Mouse (Mus musculus): ENCODE measurements around the gene Btbd9. TPM values are rescaled to one million over a fixed set of nuclear protein-coding genes. Genes with fewer than 3 reads are reported as not detected.

Btbd9 gene
- polyA plus RNA-seq, 1 experiment from 2014 or later, result 59.7 TPM

DNA sequence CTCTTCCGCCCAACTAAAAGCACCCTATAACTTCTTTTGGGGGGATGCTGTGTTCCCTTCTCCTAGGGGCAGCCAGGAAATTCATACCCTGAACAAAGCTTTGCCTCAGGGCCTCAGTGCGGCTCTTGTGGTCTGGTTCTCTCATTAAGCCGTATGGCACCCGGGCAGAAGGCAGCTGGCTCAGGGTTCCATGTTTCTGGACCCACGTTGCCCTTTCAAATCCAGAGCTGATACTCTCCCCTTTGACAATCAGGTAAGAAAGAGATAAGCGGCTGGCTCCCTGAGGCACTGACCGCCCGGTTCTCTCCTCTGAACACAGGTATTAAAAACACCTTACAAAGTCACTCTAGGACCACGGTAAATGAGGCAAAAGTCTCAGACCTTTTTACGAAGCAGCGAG, 29.9 kb upstream of the Btbd9 start:
- Histone ChIP-seq H3K9ac (ENCODE audit: low read length) (no peak overlapping the region), H3K9me3 (ENCODE audit: control insufficient read depth, low read length) (no peaks in the 10 kb centered on the region), H3K4me2 (no peak overlapping the region), H3K4me3 (ENCODE audit: low read depth, low read length) (no peak overlapping the region), H3K27me3 (ENCODE audit: control insufficient read depth, insufficient read depth, low read length) (no peaks in the 10 kb centered on the region), H3K27ac (ENCODE audit: low read depth, low read length) (no peak overlapping the region), H3K36me3 (ENCODE audit: control insufficient read depth, insufficient read depth, low read length) (peaks cover 6% of the 10 kb centered on the region; the same call in 1 of the 2 replicates), H3K4me1 (ENCODE audit: control insufficient read depth, insufficient read depth, low read length) (peaks cover 14% of the 10 kb centered on the region; the same call in 1 of the 2 replicates)
- DNase-seq (ENCODE audit: low spot score, missing footprints) (peak; percentile 69), ATAC-seq (ENCODE audit: low FRiP score) (no peak)
- 92% methylated on average over 11 of the region's 11 CpGs for WGBS

DNA sequence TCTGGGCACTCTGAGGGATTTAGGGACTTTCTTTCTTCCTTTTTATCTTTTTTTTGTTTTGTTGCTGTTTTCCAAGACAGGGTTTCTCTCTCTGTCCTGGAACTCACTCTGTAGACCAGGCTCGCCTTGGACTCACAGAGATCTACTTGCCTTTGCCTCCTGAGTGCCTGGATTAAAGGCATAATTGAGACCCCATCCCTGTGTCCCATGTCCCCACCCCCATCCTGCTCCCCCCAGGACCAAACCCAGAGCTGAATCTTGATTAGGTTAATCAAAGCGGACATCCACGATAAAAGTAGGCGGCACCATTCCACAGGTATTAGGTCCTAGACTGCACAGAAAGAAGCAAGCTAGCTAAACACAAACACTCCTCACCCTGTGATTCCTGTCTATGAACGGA, 28.7 kb upstream of the Btbd9 start:
- Histone ChIP-seq H3K27me3 (ENCODE audit: control insufficient read depth, insufficient read depth, low read length) (no peaks in the 10 kb centered on the region), H3K4me2 (no peak overlapping the region), H3K4me3 (ENCODE audit: low read depth, low read length) (no peak overlapping the region), H3K4me1 (ENCODE audit: control insufficient read depth, insufficient read depth, low read length) (peaks cover 12% of the 10 kb centered on the region; the same call in 1 of the 2 replicates), H3K9ac (ENCODE audit: low read length) (no peak overlapping the region), H3K9me3 (ENCODE audit: control insufficient read depth, low read length) (no peaks in the 10 kb centered on the region), H3K27ac (ENCODE audit: low read depth, low read length) (no peak overlapping the region), H3K36me3 (ENCODE audit: control insufficient read depth, insufficient read depth, low read length) (peaks cover 6% of the 10 kb centered on the region; the same call in 1 of the 2 replicates)
- WGBS, result 86% methylated on average over 5 of the region's 5 CpGs
- ATAC-seq (ENCODE audit: low FRiP score) (no peak), DNase-seq (ENCODE audit: low spot score, missing footprints) (peak; percentile 47)

- H3K4me2 ChIP-seq, result no peak overlapping the region
- no peaks in the 10 kb centered on the region for H3K9me3 ChIP-seq (ENCODE audit: control insufficient read depth, low read length)
- DNase-seq (ENCODE audit: low spot score, missing footprints) (peak; percentile 28), ATAC-seq (ENCODE audit: low FRiP score) (no peak)
- peaks cover 8% of the 10 kb centered on the region; the same call in 1 of the 2 replicates for H3K36me3 ChIP-seq (ENCODE audit: control insufficient read depth, insufficient read depth, low read length)
- peaks cover 9% of the 10 kb centered on the region; the same call in 1 of the 2 replicates for H3K4me1 ChIP-seq (ENCODE audit: control insufficient read depth, insufficient read depth, low read length)
- H3K27me3 ChIP-seq (ENCODE audit: control insufficient read depth, insufficient read depth, low read length), result no peaks in the 10 kb centered on the region
- WGBS, result 86% methylated on average over 6 of the region's 6 CpGs
- H3K4me3 ChIP-seq (ENCODE audit: low read depth, low read length), result no peak overlapping the region
- H3K9ac ChIP-seq (ENCODE audit: low read length), result no peak overlapping the region
- H3K27ac ChIP-seq (ENCODE audit: low read depth, low read length), result no peak overlapping the region
Observed at GRCm38 (mm10) chr17:30604296-30604695, 28.0 kb upstream of the Btbd9 start.

GRCm38 (mm10) chr17:30602175-30602574, 25.9 kb upstream of the Btbd9 start:
- DNase-seq (ENCODE audit: low spot score, missing footprints), result no peak
- Histone ChIP-seq H3K9ac (ENCODE audit: low read length) (no peak overlapping the region), H3K9me3 (ENCODE audit: control insufficient read depth, low read length) (no peaks in the 10 kb centered on the region; the same call in 1 of the 2 replicates), H3K27ac (ENCODE audit: low read depth, low read length) (no peak overlapping the region), H3K4me1 (ENCODE audit: control insufficient read depth, insufficient read depth, low read length) (0 out of 2 replicates have a peak, but pooled peaks cover under 1% of the 10 kb centered on the region), H3K27me3 (ENCODE audit: control insufficient read depth, insufficient read depth, low read length) (no peaks in the 10 kb centered on the region), H3K36me3 (ENCODE audit: control insufficient read depth, insufficient read depth, low read length) (peaks cover 18% of the 10 kb centered on the region), H3K4me2 (no peak overlapping the region), H3K4me3 (ENCODE audit: low read depth, low read length) (no peak overlapping the region)
- no peak for ATAC-seq (ENCODE audit: low FRiP score)
- 97% methylated on average over 14 of the region's 14 CpGs for WGBS

DNA sequence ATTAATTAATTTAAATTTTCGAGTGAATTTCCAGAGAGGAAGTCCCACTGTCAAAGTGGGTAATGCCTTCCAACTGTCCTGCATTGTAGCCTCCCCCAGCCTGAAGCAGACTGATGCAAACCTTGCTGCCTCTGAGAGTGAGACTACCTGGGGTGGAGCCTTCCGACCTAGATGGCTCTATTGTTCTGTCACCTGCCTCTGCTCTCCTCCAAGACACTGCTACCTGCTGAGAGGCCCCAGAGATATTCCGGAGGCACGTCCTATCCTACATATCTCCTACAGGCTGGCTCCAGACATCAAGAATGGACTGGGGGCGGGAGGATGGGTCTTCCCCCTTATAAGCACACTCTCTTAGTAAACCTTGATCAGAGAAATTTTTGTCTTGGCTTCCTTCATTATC, 22.0 kb upstream of the Btbd9 start:
- Histone ChIP-seq H3K27ac (ENCODE audit: low read depth, low read length) (no peak overlapping the region), H3K9me3 (ENCODE audit: control insufficient read depth, low read length) (no peaks in the 10 kb centered on the region; the same call in 1 of the 2 replicates), H3K4me1 (ENCODE audit: control insufficient read depth, insufficient read depth, low read length) (no peaks in the 10 kb centered on the region), H3K4me2 (no peak overlapping the region), H3K27me3 (ENCODE audit: control insufficient read depth, insufficient read depth, low read length) (no peaks in the 10 kb centered on the region), H3K4me3 (ENCODE audit: low read depth, low read length) (no peak overlapping the region), H3K9ac (ENCODE audit: low read length) (no peak overlapping the region), H3K36me3 (ENCODE audit: control insufficient read depth, insufficient read depth, low read length) (peaks cover 25% of the 10 kb centered on the region)
- DNase-seq (ENCODE audit: low spot score, missing footprints), result peak; percentile 14
- WGBS, result 77% methylated on average over 5 of the region's 5 CpGs
- no peak for ATAC-seq (ENCODE audit: low FRiP score)

DNA sequence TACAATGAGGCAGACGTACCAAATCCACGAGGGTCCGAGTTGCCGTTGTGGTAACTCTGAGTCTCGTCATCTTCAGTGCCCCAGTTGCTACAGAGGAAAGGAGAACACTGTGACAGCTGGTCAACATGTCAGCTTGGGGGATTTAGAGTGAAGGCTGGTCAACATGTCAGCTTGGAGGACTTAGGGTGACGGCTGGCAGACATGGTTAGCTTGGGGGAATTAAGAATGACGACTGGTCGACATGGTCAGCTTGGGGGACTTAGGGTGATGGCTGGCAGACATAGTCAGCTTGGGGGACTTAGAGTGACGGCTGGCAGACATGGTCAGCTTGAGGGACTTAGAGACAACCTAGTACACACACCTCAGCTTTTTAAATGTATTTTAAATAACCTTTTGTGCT, 21.5 kb upstream of the Btbd9 start:
- Histone ChIP-seq H3K4me2 (no peak overlapping the region), H3K27ac (ENCODE audit: low read depth, low read length) (no peak overlapping the region), H3K36me3 (ENCODE audit: control insufficient read depth, insufficient read depth, low read length) (peaks cover 22% of the 10 kb centered on the region), H3K9me3 (ENCODE audit: control insufficient read depth, low read length) (no peaks in the 10 kb centered on the region; the same call in 1 of the 2 replicates), H3K9ac (ENCODE audit: low read length) (no peak overlapping the region), H3K27me3 (ENCODE audit: control insufficient read depth, insufficient read depth, low read length) (no peaks in the 10 kb centered on the region), H3K4me1 (ENCODE audit: control insufficient read depth, insufficient read depth, low read length) (no peaks in the 10 kb centered on the region), H3K4me3 (ENCODE audit: low read depth, low read length) (no peak overlapping the region)
- 93% methylated on average over 9 of the region's 9 CpGs for WGBS
- no peak for ATAC-seq (ENCODE audit: low FRiP score)
- DNase-seq (ENCODE audit: low spot score, missing footprints), result peak; percentile 17

DNA sequence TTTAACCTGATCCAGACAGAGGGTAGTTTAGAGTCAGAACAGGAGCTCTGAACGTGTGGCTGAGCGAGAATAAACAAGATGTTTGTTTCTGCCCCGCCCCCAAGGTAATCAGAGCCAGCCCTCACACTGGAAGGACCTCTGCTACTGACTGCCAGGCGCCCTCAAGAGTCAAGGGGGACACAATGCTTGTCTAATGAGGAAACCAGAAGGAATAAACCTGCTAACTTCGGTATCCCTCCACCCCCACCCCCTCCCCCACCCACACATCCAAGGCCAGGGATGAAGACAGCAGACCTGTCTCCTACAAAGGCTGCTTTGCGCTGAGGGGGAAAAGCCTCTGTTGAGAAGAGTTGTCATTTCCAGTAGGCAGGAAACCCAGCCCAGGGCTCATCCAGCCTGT, 18.6 kb upstream of the Btbd9 start:
- no peaks in the 10 kb centered on the region; the same call in 1 of the 2 replicates for H3K9me3 ChIP-seq (ENCODE audit: control insufficient read depth, low read length)
- H3K36me3 ChIP-seq (ENCODE audit: control insufficient read depth, insufficient read depth, low read length), result peaks cover 20% of the 10 kb centered on the region
- peak; percentile 33 for DNase-seq (ENCODE audit: low spot score, missing footprints)

GRCm38 (mm10) chr17:30594407-30594806, 18.1 kb upstream of the Btbd9 start:
- WGBS, result 58% methylated on average over 5 of the region's 5 CpGs

More for the DNA sequence above, 18.6 kb upstream of the Btbd9 start:
- H3K4me3 ChIP-seq (ENCODE audit: low read depth, low read length), result no peak overlapping the region
- 64% methylated on average over 6 of the region's 6 CpGs for WGBS
- H3K9ac ChIP-seq (ENCODE audit: low read length), result no peak overlapping the region
- H3K27ac ChIP-seq (ENCODE audit: low read depth, low read length), result peak overlapping the region; percentile 44
- no peaks in the 10 kb centered on the region; the same call in 1 of the 2 replicates for H3K4me1 ChIP-seq (ENCODE audit: control insufficient read depth, insufficient read depth, low read length)
- H3K4me2 ChIP-seq, result no peak overlapping the region
- ATAC-seq (ENCODE audit: low FRiP score), result peak; percentile 9; the same call in 1 of the 2 replicates
- no peaks in the 10 kb centered on the region for H3K27me3 ChIP-seq (ENCODE audit: control insufficient read depth, insufficient read depth, low read length)

DNA sequence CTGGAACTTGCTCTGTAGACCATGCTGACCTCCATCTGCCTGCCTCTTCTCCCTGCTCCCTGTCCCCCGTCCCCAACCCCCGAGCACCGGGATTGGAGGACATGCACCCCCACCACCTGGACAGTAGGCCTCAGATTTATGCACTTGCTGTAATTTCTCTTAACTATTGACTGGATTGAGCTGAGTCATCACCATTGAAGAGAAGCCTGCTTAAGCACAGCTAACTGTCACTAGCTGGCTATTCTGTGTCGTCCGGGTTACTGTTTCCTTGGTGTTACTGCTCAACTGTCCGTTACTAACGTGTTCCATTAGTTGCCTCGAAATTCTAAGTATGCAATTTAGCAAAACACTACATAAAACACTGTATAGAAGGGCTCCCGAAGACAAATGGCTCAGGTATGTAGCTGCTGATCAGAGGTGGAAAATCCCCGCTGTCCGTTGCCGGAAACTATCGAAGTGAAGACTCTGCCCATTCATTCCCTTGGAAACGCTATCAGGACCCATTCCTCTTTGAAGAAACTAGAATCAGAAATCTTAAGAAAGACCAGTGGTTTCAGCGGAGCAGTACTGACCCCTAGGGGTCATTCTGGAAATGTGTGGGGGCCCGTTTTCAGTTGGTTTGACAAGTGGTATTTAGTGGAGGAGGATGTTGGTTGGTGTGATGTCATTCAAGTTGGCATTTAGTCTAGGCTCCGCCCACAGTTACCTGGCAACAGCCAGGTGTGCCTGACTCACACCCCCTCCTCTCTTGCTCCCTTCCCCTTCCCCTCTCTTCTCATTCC, 14.3 kb upstream of the Btbd9 start:
- no peak overlapping the region for H3K4me2 ChIP-seq
- no peak overlapping the region for H3K4me3 ChIP-seq (ENCODE audit: low read depth, low read length)
- no peaks in the 10 kb centered on the region for H3K36me3 ChIP-seq (ENCODE audit: control insufficient read depth, insufficient read depth, low read length)
- WGBS, result 52% methylated on average over 17 of the region's 17 CpGs
- H3K4me1 ChIP-seq (ENCODE audit: control insufficient read depth, insufficient read depth, low read length), result no peaks in the 10 kb centered on the region; the same call in 1 of the 2 replicates
- no peak overlapping the region for H3K9ac ChIP-seq (ENCODE audit: low read length)
- ATAC-seq (ENCODE audit: low FRiP score) (0 out of 2 replicates have a peak, but pooled peaks have one; percentile 16), DNase-seq (ENCODE audit: low spot score, missing footprints) (peak; percentile 93)
- H3K27ac ChIP-seq (ENCODE audit: low read depth, low read length), result no peak overlapping the region
- no peaks in the 10 kb centered on the region for H3K9me3 ChIP-seq (ENCODE audit: control insufficient read depth, low read length)
- no peaks in the 10 kb centered on the region for H3K27me3 ChIP-seq (ENCODE audit: control insufficient read depth, insufficient read depth, low read length)

More at GRCm38 (mm10) chr17:30594407-30594806, 18.1 kb upstream of the Btbd9 start:
- no peak overlapping the region for H3K27ac ChIP-seq (ENCODE audit: low read depth, low read length)
- peaks cover 19% of the 10 kb centered on the region for H3K36me3 ChIP-seq (ENCODE audit: control insufficient read depth, insufficient read depth, low read length)
- DNase-seq (ENCODE audit: low spot score, missing footprints), result peak; percentile 69
- no peak overlapping the region for H3K4me3 ChIP-seq (ENCODE audit: low read depth, low read length)
- peak; percentile 50; the same call in 1 of the 2 replicates for ATAC-seq (ENCODE audit: low FRiP score)
- no peak overlapping the region for H3K4me2 ChIP-seq
- H3K9ac ChIP-seq (ENCODE audit: low read length), result no peak overlapping the region
- H3K27me3 ChIP-seq (ENCODE audit: control insufficient read depth, insufficient read depth, low read length), result no peaks in the 10 kb centered on the region
- no peaks in the 10 kb centered on the region; the same call in 1 of the 2 replicates for H3K9me3 ChIP-seq (ENCODE audit: control insufficient read depth, low read length)
- H3K4me1 ChIP-seq (ENCODE audit: control insufficient read depth, insufficient read depth, low read length), result no peaks in the 10 kb centered on the region; the same call in 1 of the 2 replicates

Measured in midbrain, embryonic 11.5 days (tissue).